Mouse (Mus musculus): ENCODE measurements around the gene Alox15. TPM values are rescaled to one million over a fixed set of nuclear protein-coding genes. Genes with fewer than 3 reads are reported as not detected.
"Not testable (repeated sequence)": the region's sequence is repeated elsewhere in the genome, so short reads cannot be mapped to it uniquely, and the experiment has no call there.

Alox15 gene
- polyA plus RNA-seq (2015; fragmentation: Nextera tagmentation; extraction: Ambion mirVana) = 1.1 and 2.0 TPM in 2 replicates

DNA sequence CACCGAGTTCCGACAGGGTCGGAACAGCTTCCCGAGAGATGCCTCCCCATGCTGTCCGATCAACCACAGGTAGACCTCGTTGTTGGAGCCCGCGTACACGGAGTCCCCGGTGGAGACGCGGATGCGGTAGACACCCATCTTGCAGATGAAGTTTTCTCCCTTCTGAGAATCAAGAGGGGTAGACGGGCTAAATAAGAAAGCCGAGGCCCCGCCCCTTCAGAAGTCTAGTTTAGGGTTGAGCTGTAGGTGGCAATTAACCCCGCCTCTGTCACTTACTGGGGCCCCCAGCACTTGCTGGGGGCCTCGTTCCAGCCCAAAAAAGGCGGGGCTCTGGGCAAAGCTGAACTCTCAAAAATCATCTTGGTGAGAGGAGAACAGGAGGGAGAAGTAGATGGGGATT, at the start of gene Alox15:
Gene Alox15, minus strand, starts transcription at position 164 of the 400 bp plus-strand sequence.
- H3K4me3 ChIP-seq (replicated peaks) = peak within 1 kb of the TSS; percentile 40
- H3K27ac ChIP-seq = no peak within 1 kb of the TSS
- 0 out of 2 replicates have a peak within 1 kb of the TSS, but pooled peaks have one; percentile 11 for H3K9ac ChIP-seq
- no peaks in the 10 kb centered on the region for H3K36me3 ChIP-seq
- WGBS = under 1% methylated on average over 19 of the region's 19 CpGs
- peaks cover 12% of the 10 kb centered on the region for H3K4me1 ChIP-seq
- no peak for ATAC-seq (replicated peaks; ENCODE audit: low FRiP score)
- H3K9me3 ChIP-seq (replicated peaks) = no peaks in the 10 kb centered on the region
- H3K27me3 ChIP-seq = peaks cover 66% of the 10 kb centered on the region
- H3K4me2 ChIP-seq = peak within 1 kb of the TSS; percentile 72

DNA sequence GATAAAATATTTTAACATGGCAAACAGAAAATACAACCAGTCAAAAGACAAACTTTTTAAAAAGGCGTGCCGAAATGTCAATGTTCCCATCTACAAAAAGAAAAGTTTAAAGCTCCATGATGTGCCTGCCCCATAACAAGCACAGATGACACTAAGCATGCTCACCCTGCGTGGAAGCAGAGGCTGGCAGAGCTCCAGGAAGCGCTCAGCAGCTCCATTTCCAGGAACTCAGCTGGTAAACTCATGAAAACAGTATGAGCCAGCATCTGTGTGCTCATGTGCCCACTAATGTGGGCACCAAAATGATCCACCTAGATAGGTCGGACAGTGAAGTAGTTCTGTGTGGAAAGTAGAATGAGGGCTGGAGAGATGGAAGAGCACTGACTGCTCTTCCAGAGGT, 37.6 kb upstream of the Alox15 start:
- Histone ChIP-seq H3K4me3 (replicated peaks) (no peak overlapping the region), H3K36me3 (peaks cover 38% of the 10 kb centered on the region), H3K27ac (no peak overlapping the region), H3K4me2 (no peak overlapping the region), H3K9me3 (replicated peaks) (no peaks in the 10 kb centered on the region), H3K9ac (no peak overlapping the region), H3K4me1 (peaks cover 5% of the 10 kb centered on the region; the same call in 1 of the 2 replicates), H3K27me3 (no peaks in the 10 kb centered on the region)
- no peak for ATAC-seq (replicated peaks; ENCODE audit: low FRiP score)
- WGBS = 86% methylated on average over 5 of the region's 5 CpGs

DNA sequence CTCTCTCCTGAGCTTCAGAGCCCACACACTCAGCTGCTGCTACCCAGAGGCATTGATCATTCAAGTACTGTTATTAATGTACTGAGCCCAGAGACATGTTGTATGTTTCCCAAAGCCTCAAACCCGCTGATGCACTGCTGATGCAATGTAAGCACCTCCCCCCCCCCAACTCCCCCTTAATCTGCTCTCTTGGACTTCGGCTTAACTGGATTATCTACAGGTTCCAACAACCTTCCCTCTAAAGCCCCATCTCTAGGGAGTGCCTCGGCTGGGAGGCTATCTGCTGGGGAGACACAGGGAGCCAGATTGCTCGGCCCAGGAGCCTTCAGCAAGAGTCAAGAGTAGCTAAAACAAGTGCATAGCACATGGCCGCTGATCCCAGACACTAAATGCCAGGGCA, 35.6 kb upstream of the Alox15 start:
- H3K4me1 ChIP-seq = peaks cover 9% of the 10 kb centered on the region

DNA sequence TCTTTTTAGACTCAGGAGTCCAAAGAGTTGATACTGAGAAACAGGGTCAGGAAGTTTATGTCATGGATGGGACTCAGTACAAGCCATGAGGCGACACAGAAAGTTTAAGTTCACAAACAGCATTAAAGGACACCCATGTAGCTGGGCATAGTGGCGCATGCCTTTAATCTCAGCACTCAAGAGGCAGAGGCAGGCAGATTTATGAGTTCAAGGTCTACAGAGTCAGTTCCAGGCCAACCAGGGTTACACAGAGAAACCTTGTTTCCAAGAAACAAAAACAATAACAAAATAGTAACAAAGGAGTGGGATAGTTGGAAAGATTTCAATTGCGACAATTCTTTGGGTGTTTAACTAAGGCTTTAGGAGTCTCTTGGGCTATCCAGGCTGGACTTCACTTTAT, 32.3 kb upstream of the Alox15 start:
- Histone ChIP-seq H3K4me1 (peaks cover 12% of the 10 kb centered on the region), H3K27ac (no peak overlapping the region), H3K9me3 (replicated peaks) (no peaks in the 10 kb centered on the region), H3K36me3 (peaks cover 7% of the 10 kb centered on the region), H3K9ac (no peak overlapping the region), H3K4me2 (no peak overlapping the region), H3K4me3 (replicated peaks) (no peak overlapping the region), H3K27me3 (no peaks in the 10 kb centered on the region)
- 31% methylated on average over 3 of the region's 3 CpGs for WGBS
- ATAC-seq (replicated peaks; ENCODE audit: low FRiP score) = no peak

More for the DNA sequence above, 35.6 kb upstream of the Alox15 start:
- Histone ChIP-seq H3K27ac (no peak overlapping the region), H3K9me3 (replicated peaks) (no peaks in the 10 kb centered on the region), H3K4me3 (replicated peaks) (no peak overlapping the region), H3K36me3 (peaks cover 21% of the 10 kb centered on the region), H3K9ac (no peak overlapping the region), H3K27me3 (no peaks in the 10 kb centered on the region), H3K4me2 (no peak overlapping the region)
- WGBS = 63% methylated on average over 5 of the region's 5 CpGs
- no peak for ATAC-seq (replicated peaks; ENCODE audit: low FRiP score)

DNA sequence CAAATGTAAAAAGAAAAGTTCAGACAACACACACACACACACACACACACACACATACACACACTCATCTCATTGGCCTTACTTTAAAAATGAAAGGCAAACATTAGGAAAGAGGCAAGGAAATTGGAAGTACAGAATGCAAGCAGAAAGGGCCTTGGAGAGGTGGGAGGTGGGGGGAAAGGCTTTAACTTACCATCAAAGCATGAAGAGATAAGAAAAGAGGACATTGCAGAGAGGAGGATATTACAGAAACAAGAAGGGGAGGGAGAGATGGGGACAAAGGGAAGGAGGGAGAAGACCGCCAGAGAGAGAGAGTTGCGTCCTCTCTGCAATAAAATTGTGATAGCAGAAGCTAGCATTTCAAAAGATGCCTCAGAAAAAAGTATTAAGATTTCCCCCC, 29.5 kb upstream of the Alox15 start:
- Histone ChIP-seq H3K4me3 (replicated peaks) (no peak overlapping the region), H3K9me3 (replicated peaks) (no peaks in the 10 kb centered on the region), H3K9ac (no peak overlapping the region), H3K4me2 (no peak overlapping the region), H3K27ac (no peak overlapping the region), H3K4me1 (peaks cover 7% of the 10 kb centered on the region), H3K36me3 (peaks cover 7% of the 10 kb centered on the region), H3K27me3 (no peaks in the 10 kb centered on the region)
- 75% methylated on average over 2 of the region's 2 CpGs for WGBS
- no peak for ATAC-seq (replicated peaks; ENCODE audit: low FRiP score)

DNA sequence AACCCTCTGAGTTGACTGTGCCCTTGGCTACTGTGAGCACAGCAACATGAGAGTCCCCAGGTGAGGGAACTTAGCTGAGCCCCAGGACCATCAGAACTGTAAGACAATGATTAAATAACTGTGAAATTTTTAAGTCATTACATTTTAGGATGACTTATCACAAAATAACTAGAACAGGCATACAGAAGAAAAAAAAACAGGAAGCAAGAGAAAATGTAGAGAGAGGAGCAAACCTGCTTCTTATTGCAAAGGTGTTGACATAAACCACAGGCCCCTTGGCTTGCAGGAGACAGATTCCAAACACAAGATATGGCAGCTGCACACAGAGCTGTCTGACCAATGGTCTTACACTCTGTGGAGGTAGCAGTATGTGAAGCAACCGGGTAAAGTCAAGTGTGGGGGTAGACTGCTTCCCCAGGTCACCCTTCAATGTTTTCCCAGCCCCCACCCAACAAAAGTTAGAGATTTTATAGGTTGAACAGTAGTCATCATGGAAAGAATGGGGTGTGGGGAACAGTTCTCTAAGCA, 28.7 kb upstream of the Alox15 start:
- Histone ChIP-seq H3K27me3 (0 out of 2 replicates have a peak, but pooled peaks cover 3% of the 10 kb centered on the region), H3K4me1 (peaks cover 7% of the 10 kb centered on the region), H3K36me3 (peaks cover 5% of the 10 kb centered on the region), H3K27ac (no peak overlapping the region), H3K9ac (no peak overlapping the region), H3K9me3 (replicated peaks) (no peaks in the 10 kb centered on the region), H3K4me3 (replicated peaks) (no peak overlapping the region), H3K4me2 (no peak overlapping the region)
- no peak for ATAC-seq (replicated peaks; ENCODE audit: low FRiP score)
- 70% methylated on average over 1 of the region's 1 CpGs for WGBS

DNA sequence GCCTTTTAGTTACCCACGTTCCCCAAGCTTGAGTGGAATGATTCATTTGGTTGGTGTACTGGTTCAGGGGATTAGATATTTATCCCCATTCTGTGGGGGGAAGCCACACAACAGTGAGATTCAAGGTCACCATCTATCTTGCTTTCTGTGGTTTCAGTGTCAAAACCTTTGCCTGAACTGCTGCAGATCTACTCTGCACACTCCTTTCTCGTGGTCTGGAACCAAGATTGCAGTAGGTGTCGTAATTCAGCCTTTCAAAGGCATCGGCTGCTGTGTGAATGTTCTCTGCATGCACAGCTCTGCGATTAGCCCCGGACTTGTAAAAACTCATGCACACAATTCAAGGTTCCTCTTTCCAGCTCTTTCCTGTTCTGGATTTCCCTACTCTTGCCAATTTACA, 24.2 kb upstream of the Alox15 start:
- no peak for ATAC-seq (replicated peaks; ENCODE audit: low FRiP score)
- no peaks in the 10 kb centered on the region for H3K4me1 ChIP-seq
- H3K36me3 ChIP-seq = no peaks in the 10 kb centered on the region
- no peak overlapping the region for H3K4me2 ChIP-seq
- no peaks in the 10 kb centered on the region for H3K9me3 ChIP-seq (replicated peaks)
- 64% methylated on average over 6 of the region's 6 CpGs for WGBS
- H3K27ac ChIP-seq = no peak overlapping the region
- no peak overlapping the region for H3K9ac ChIP-seq
- 0 out of 2 replicates have a peak, but pooled peaks cover 13% of the 10 kb centered on the region for H3K27me3 ChIP-seq
- no peak overlapping the region for H3K4me3 ChIP-seq (replicated peaks)

DNA sequence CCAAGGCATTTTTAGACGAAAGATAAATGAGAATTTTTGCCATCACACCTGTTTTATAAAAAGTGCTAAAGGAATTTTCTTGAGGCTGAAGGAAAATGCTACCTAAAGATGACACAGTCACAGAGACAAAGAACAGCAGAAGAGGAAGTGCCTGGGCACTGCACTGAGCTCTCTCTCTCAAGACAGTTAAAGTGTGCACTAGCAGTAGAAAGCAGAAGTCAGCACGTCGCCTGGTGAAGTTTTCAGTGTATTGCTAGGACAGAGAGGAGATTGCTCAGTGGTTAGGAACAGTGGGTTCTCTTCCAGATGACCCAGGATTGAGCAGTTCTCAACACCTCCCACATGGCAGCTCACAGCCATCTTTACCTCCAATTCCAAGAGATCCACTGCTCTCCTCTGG, 22.5 kb upstream of the Alox15 start:
- Histone ChIP-seq H3K4me3 (replicated peaks) (no peak overlapping the region), H3K4me1 (no peaks in the 10 kb centered on the region), H3K4me2 (no peak overlapping the region), H3K9ac (no peak overlapping the region), H3K9me3 (replicated peaks) (no peaks in the 10 kb centered on the region), H3K36me3 (no peaks in the 10 kb centered on the region), H3K27me3 (0 out of 2 replicates have a peak, but pooled peaks cover 13% of the 10 kb centered on the region), H3K27ac (no peak overlapping the region)
- WGBS = 75% methylated on average over 3 of the region's 3 CpGs
- no peak for ATAC-seq (replicated peaks; ENCODE audit: low FRiP score)

DNA sequence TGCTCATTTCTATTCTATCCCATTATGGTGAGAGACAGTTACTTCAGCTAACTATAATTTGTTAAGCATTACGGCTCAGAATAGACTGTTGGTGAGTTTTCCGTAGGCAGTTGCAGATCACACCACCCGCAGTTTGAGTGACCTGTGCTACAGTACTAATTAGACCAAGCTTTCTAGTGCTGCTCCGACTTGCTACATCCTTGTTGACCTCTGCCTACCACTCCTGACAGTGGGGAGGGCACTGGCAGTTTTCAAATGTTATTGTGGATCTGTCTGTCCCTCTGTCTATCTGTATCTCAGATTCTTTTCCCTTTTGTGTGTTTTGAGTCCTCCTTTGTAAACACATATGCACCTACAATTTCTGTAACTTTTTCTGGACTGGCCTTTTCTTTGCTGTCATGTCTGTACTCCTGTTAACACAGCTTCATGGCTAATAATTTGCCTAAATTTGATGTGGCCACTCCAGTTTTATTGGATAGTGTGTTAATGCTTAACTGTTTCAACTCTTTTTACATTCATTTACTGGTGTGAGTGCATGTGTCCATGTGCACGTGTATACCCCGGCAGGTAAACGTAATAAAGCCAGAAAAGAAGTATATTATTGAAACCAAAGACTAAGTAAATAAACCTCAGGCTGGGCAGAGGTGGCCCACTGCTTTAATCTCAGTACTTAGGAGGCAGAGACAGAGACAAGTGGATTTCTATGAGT, 21.2 kb upstream of the Alox15 start:
- 0 out of 2 replicates have a peak, but pooled peaks cover 13% of the 10 kb centered on the region for H3K27me3 ChIP-seq
- no peak for ATAC-seq (replicated peaks; ENCODE audit: low FRiP score)
- no peak overlapping the region for H3K4me3 ChIP-seq (replicated peaks)
- no peaks in the 10 kb centered on the region for H3K4me1 ChIP-seq
- no peak overlapping the region for H3K9ac ChIP-seq
- H3K27ac ChIP-seq = peak overlapping the region; percentile 34; the same call in 1 of the 2 replicates
- H3K36me3 ChIP-seq = no peaks in the 10 kb centered on the region
- no peaks in the 10 kb centered on the region for H3K9me3 ChIP-seq (replicated peaks)
- WGBS = 59% methylated on average over 7 of the region's 7 CpGs
- H3K4me2 ChIP-seq = no peak overlapping the region

DNA sequence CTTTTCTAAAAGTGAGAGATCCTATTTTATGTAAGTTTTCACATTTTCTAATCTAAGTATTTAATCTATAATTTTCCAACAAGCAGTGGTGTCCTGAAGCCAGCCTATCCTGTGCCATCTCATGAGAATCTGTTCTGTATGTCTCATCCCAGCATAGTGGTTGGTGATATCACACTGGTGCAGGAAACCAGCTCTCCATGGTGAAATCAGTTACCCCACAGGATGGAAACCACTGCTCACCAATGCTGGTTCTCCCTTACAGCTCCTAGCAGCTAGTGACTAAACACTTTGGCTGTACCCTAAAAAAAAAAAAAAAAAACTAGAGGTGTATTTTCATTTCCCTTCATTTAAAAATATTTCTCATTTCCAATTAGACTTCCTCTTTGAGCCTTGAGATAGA, 20.6 kb upstream of the Alox15 start:
- no peak for ATAC-seq (replicated peaks; ENCODE audit: low FRiP score)
- no peak overlapping the region for H3K4me2 ChIP-seq
- no peaks in the 10 kb centered on the region for H3K36me3 ChIP-seq
- no peak overlapping the region for H3K27ac ChIP-seq
- no peak overlapping the region for H3K9ac ChIP-seq
- H3K4me3 ChIP-seq (replicated peaks) = no peak overlapping the region
- no peaks in the 10 kb centered on the region for H3K9me3 ChIP-seq (replicated peaks)
- 0 out of 2 replicates have a peak, but pooled peaks cover 13% of the 10 kb centered on the region for H3K27me3 ChIP-seq
- no peaks in the 10 kb centered on the region for H3K4me1 ChIP-seq

DNA sequence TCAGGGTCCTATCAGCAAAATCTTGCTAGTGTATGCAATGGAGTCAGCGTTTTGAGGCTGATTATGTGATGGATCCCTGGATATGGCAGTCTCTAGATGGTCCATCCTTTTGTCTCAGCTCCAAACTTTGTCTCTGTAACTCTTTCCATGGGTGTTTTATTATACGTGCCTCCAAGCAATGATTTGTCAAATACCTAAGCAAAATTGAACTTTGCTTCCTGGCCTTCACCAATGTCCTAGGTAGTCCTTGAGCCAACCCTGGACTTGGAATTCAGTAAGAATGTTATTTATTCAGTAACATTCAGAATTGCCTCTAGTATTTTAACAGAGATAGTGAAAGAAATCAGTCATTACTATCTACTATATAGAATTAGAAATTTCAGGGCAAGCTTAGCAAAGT, 16.8 kb upstream of the Alox15 start:
- not testable (repeated sequence) for H3K4me2 ChIP-seq; H3K9me3 ChIP-seq (replicated peaks); H3K36me3 ChIP-seq; H3K4me3 ChIP-seq (replicated peaks); H3K4me1 ChIP-seq; H3K27ac ChIP-seq; H3K9ac ChIP-seq; ATAC-seq (replicated peaks; ENCODE audit: low FRiP score); H3K27me3 ChIP-seq
- WGBS = 79% methylated on average over 2 of the region's 2 CpGs

DNA sequence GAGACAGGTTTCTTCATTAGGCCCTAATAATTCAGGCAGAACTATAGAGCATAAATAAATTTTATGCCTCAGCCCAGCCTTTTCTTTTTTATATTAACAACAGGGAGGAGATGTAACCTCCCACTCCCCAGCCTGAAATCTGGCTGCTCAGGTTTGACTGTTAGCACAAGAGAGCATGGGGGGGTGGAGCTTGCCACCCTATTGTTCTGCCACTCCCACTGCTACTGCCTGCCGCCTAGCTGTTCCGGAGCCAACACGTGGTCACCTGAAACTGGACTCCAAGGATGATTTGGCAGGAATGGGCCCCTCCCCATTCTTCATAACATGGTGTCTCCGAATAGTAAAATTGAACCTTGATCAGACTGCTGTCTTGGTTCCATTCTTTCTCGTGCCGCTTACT, 15.9 kb upstream of the Alox15 start:
- 79% methylated on average over 6 of the region's 6 CpGs for WGBS
- not testable (repeated sequence) for H3K4me2 ChIP-seq; H3K36me3 ChIP-seq; H3K27me3 ChIP-seq; H3K27ac ChIP-seq; H3K4me1 ChIP-seq; ATAC-seq (replicated peaks; ENCODE audit: low FRiP score); H3K9ac ChIP-seq; H3K4me3 ChIP-seq (replicated peaks); H3K9me3 ChIP-seq (replicated peaks)
